Mouse (Mus musculus) adrenal gland, postnatal 25 days (tissue): ENCODE measurements around the gene Tbata. TPM values are rescaled to one million over a fixed set of nuclear protein-coding genes. Genes with fewer than 3 reads are reported as not detected.

ENCODE experiments used
- DNase-seq: peaks from one replicate; pipeline ENCODE4 v3.0.0; 2021; ENCODE audit warnings: mixed read lengths
- microRNA-seq, 2 experiments: library from miRNA; unstranded; fragments of <30 nt; microRNA quantifications; one replicate each; pipeline ENCODE4 v1.2.0; 2021
- total RNA-seq: library from RNA; stranded (reverse); gene quantifications from 2 replicates; pipeline ENCODE4 v1.2.3, GENCODE M21; 2021

Tbata gene
- total RNA-seq, 1 experiment from 2014 or later: not detected

- no peak for DNase-seq
Measured at GRCm38 (mm10) chr10:61211105-61211504, 39.4 kb downstream of the Tbata start.

- DNase-seq: peak; percentile 65
Measured at GRCm38 (mm10) chr10:61211743-61212142, 40.0 kb downstream of the Tbata start.

GRCm38 (mm10) chr10:61212817-61213216 is 41.1 kb downstream of the Tbata start:
- no peak for DNase-seq

- DNase-seq: no peak
Measured at GRCm38 (mm10) chr10:61215658-61216057, 43.9 kb downstream of the Tbata start.

- no peak for DNase-seq
Measured at GRCm38 (mm10) chr10:61216163-61216562, 44.4 kb downstream of the Tbata start.

GRCm38 (mm10) chr10:61219318-61219717 is 47.6 kb downstream of the Tbata start:
- no peak for DNase-seq

GRCm38 (mm10) chr10:61225694-61226093 is 53.9 kb downstream of the Tbata start:
- no peak for DNase-seq

GRCm38 (mm10) chr10:61226784-61227396 is 55.1 kb downstream of the Tbata start:
- DNase-seq: no peak

GRCm38 (mm10) chr10:61231756-61232155 is 60.0 kb downstream of the Tbata start:
- no peak for DNase-seq

GRCm38 (mm10) chr10:61232858-61233567 is 61.3 kb downstream of the Tbata start:
- DNase-seq: no peak

GRCm38 (mm10) chr10:61234319-61234718 is 62.6 kb downstream of the Tbata start:
- DNase-seq: no peak

GRCm38 (mm10) chr10:61235677-61236267 is 64.0 kb downstream of the Tbata start:
- no peak for DNase-seq

GRCm38 (mm10) chr10:61236683-61237390 is 65.1 kb downstream of the Tbata start:
- DNase-seq: no peak

GRCm38 (mm10) chr10:61237391-61237785 is 65.6 kb downstream of the Tbata start:
- DNase-seq: no peak

Small RNAs within 50 kb of the gene (microRNA-seq; reads per million reads assigned to microRNA genes)
- 0 reads per million in 2 experiments for gene Gm44308

Other genes with a start within 250 kb of the Tbata start
- 13.9 and 15.8 TPM in 2 replicates for gene Pcbd1, start 82.6 kb upstream of the Tbata start, total RNA-seq
- 77.3 and 82.4 TPM in 2 replicates for gene Sgpl1, start 24.3 kb upstream of the Tbata start, total RNA-seq
- 2.8 TPM in 2 replicates for gene Adamts14, start 101.5 kb downstream of the Tbata start, total RNA-seq
- 0.15 TPM in 1 of 2 replicates, not detected in the other for gene Prf1, start 125.9 kb downstream of the Tbata start, total RNA-seq
- 21.9 and 24.0 TPM in 2 replicates for gene Pald1, start 211.6 kb downstream of the Tbata start, total RNA-seq
- not detected in 2 replicates for gene Nodal, start 246.0 kb downstream of the Tbata start, total RNA-seq